Mouse (Mus musculus) fibroblast of lung, adult 2 months (primary cell): ENCODE data around the gene Ugt1a1.
"Not testable (repeated sequence)": the region's sequence is repeated elsewhere in the genome, so short reads cannot be mapped to it uniquely, and the experiment has no call there.

Source experiments
- DNase-seq: peaks from one replicate; pipeline ENCODE4 v3.0.0-alpha.2; 2011; ENCODE audit warnings: low read depth

The Ugt1a1 gene

DNA sequence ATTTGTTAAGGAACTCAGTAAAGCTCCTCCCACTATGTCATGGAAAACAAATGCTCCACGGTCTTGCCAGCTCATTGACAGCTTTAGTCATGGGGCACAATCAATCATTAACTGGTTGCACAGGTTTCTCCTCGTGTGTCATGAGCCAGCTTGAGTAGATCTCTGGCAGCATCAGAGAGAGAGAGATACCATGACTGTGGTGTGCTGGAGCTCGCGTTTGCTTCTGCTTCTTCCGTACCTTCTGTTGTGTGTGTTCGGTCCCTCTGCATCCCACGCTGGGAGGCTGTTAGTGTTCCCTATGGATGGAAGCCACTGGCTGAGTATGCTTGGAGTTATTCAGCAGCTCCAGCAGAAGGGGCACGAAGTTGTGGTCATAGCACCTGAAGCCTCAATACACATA lies at the start of gene Ugt1a1:
Gene Ugt1a1, plus strand, starts transcription at position 148 of the 400 bp plus-strand sequence.
- no peak for DNase-seq

DNA sequence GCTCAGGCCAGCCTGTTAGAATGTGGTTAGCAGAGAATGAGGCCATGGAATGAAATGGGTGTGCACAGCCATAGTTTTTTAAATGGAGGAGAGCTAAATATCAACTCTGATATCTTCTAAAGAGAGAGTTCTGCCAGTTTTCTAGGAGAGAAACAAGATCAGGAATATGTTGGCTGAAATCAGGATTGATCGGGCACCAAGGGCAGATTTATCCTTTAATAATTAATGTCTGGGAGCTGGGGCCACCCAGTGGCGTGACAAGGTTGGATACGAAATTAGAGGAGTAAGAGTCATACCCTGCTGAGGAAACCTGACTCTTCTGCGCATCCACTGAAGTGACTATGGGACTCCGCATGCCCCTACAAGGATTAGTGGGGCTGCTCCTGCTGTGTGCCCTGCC lies 46.0 kb upstream of the Ugt1a1 start, which contains the start of gene Ugt1a5:
Gene Ugt1a5, plus strand, starts transcription at position 302 of the 400 bp plus-strand sequence.
- no peak for DNase-seq

GRCm38 (mm10) chr1:88172190-88172589 lies 39.6 kb upstream of the Ugt1a1 start:
- DNase-seq: not testable (repeated sequence)

DNA sequence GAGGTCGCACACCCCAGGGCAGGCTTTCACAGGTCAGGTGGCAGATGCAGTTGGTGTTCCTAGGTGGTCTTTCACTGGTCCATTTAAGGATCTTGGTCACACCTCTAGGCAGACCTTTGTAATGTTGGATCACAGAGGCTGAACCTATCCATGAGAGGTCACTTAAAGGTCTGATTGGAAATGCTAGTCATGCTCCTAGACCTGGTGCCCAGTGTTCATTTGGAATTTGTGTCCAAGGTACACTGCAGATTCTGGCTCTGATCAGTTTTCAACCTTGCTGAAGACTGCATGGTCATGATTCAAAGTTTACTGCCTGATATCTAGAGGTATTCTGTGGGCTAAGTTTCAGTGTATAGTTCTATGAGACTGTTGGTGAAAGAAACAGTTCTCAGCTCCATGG lies 32.1 kb upstream of the Ugt1a1 start:
- no peak for DNase-seq

DNA sequence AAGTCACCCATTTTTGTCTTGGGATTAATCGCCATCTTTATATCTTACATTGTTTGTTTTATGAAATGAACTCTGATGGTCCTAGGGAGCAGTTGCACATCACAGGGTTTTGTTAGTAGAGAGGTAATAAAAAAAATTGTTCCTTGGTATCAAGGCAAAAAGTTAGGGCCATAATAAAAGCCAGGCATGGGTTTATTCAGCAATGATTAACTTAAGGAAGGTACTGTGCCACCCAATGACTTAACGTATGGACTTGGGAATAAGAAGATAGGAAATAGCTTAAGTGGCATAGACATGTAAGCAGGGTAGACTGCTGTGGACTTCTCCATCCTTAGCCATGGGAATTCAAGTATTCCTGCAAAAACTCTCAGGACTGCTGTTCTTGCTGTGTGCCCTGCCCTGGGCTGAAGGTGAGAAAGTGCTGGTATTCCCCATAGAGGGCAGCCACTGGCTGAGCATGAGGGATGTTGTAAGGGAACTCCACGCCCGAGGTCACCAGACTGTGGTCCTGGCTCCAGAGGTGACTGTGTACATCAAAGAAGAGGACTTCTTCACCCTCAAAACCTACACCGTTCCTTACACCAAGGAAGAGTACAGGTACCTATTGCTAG lies 25.3 kb upstream of the Ugt1a1 start:
- no peak for DNase-seq

DNA sequence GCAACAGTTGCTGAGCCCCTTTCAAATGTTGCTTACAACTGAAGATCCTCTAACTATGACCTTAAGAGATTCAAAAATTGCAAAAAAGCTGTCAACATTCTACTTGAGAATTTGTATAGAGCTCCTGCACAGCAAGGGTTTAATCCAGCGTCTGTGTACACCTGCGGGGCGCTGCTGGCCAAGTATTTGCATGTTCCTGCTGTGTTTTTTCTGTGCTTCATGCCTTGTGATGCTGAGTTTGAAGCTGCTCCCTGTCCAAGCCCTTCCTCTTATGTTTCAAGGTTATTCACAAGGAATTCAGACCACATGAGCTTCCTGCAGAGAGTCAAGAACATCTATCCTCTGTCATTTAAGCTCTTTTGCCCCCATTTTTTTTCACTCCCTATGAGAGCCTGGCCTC lies 19.6 kb upstream of the Ugt1a1 start:
- DNase-seq: no peak

GRCm38 (mm10) chr1:88195687-88196086 lies 16.1 kb upstream of the Ugt1a1 start:
- DNase-seq: no peak

DNA sequence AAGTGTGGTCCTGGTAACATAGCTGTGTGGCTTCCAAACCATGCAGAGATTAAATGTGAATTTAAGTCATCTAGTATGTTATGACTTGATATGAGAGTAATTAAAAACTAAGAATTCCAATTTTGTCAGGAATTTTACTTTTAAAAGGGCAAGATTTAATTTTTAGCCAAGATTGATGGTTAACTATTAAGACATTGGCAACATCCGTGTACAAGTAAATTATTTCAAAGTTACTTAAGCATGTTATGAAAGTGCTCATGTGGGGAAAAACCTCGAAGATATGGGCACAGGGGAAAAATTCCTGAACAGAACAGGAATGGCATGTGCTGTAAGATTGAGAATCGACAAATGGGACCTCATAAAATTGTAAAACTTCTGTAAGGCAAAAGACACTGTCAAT lies 14.3 kb upstream of the Ugt1a1 start:
- no peak for DNase-seq

GRCm38 (mm10) chr1:88199996-88200395 lies 11.8 kb upstream of the Ugt1a1 start:
- no peak for DNase-seq

- no peak for DNase-seq
Measured at GRCm38 (mm10) chr1:88200456-88200855, 11.3 kb upstream of the Ugt1a1 start, which contains the start of gene Ugt1a2. Ugt1a2 (plus strand) TSS chr1:88200601.

DNA sequence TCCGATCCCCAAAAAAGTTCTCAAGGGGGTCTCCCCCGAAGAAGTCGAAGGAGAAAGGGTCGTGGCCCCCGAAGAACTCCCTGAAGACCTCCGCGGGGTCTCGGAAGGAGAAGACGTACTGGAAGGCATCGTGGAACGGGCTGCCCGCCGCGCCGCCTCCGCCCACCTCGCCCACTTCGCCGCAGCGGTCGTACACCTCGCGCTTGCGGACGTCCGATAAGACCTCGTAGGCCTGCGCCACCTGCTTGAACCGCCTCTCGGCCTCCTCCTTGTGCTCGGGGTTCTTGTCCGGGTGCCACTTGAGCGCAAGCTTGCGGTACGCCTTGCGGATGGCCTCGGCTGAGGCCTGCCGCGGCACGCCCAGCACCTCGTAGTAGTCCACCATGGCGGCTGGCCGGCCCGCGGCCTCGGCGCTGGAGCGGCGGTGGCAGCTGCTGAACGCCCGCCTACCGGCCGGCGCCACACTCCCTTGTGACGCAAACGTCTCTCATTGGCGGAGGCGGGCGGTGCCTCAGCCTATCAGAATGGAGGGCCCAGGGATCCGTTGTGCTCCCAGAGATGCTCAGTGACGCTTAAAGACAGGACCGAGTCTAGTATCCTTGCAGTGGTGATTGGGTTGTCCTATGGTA lies 6.4 kb upstream of the Ugt1a1 start, which contains the start of gene Dnajb3:
Gene Dnajb3, minus strand, starts transcription at position 489 of the 629 bp plus-strand sequence.
- DNase-seq: no peak

DNA sequence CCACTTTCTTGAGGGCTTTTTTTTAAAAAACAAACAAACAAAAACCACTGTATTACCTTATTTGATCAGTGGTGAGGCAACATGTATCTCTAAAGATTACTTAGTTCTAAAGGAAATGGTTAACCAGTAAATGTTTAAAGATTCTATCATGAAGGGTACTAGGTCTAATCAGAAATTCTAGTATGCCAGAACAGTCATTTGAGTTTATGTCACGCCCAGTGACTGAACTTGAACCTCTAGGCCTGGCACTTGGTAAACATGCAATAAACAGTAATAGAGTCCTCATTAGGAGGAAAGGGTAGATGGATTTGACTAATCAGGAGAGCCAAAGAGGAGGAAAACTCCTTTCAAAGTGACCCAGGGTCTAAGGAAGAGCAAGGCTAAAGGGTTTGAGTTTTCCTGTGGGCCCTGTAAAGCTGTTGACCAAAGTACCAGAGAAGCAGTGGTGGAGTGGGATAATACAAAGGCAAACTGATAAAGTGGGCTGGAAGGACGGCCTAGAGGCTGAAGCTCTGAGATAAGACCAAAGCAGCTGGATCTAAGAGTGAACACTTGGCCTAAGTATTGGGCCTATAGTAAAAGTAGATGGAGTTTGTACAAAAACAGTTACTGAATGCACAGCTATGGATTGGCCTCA lies 4.8 kb upstream of the Ugt1a1 start:
- no peak for DNase-seq

DNA sequence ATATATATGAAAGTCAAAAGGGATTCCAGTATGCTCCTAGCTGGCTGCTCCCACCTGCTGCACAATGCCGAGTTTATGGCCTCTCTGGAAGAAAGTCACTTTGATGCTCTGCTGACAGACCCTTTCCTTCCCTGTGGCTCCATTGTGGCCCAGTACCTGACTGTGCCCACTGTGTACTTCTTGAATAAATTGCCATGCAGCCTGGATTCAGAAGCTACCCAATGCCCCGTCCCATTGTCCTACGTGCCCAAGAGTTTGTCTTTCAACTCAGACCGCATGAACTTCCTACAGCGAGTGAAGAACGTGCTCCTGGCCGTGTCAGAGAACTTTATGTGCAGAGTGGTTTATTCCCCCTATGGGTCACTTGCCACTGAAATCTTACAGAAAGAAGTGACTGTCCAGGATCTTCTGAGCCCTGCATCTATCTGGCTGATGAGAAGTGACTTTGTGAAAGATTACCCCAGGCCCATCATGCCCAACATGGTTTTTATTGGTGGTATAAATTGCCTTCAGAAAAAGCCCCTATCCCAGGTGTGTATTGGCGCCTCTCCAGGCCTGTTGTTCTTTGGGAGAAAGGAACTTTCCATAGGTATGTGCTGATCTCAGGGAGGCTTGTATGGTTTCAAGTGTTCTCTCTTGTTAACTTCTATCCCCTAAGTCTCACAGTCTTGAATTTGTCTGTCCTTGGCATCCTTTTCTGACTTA lies 734 bp downstream of the Ugt1a1 start:
- no peak for DNase-seq

DNA sequence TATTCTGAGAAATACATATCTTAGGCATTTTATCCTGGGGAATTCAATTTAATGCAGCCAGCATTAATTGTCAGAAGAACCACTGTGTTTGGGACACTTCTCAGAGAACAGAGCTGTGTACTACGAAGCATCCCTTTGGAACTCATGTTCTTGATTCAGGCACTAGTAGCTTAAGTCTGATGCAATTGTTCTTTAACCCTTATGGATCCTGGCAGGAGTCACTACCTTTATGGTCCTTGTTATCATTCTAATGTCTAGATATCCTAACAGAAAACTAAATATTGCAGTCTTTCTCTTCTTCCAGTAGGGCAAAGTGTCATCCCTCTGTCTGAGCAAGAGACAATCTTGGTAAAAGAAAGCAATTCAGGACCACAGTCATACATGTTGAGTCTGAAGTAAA lies 1.3 kb downstream of the Ugt1a1 start:
- DNase-seq: no peak

DNA sequence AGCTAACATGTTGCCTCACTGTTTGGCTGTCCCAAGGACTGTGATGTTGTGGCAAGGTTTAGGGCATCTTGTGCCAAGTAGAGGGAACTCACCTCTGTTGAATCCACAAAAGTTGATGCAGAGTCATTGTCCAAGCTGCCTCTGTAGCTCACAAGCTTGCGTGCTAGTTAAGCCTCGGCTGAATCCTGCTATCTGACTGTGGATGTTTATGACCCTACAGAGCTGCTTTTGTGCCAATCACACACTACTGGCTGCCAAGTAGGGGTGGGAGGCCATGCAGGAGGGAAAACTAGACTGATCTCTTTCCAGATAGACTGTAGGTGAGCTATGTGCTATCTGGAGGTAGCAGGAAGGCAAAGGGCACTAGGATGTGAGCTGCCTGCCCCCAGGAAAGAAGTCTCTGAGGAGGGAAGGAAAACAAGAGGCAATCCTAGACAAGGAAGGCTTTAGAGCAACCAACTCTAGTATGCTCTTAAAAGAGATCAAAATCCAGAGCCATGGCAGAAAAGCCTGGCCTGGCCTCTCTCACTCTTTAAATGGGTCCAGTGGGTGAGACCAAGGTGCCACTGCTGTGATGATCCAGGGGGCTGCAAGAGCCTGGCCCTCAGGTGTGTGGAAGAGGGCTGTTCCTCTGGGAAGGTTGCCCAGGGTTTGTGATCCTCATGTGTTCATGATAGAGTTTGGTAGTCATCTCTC lies 2.2 kb downstream of the Ugt1a1 start:
- DNase-seq: no peak

GRCm38 (mm10) chr1:88214462-88214952 lies 2.7 kb downstream of the Ugt1a1 start:
- no peak for DNase-seq

- no peak for DNase-seq
Measured at GRCm38 (mm10) chr1:88215466-88216380, 4.0 kb downstream of the Ugt1a1 start.

- DNase-seq: no peak
Measured at GRCm38 (mm10) chr1:88216551-88216950, 4.8 kb downstream of the Ugt1a1 start.

DNA sequence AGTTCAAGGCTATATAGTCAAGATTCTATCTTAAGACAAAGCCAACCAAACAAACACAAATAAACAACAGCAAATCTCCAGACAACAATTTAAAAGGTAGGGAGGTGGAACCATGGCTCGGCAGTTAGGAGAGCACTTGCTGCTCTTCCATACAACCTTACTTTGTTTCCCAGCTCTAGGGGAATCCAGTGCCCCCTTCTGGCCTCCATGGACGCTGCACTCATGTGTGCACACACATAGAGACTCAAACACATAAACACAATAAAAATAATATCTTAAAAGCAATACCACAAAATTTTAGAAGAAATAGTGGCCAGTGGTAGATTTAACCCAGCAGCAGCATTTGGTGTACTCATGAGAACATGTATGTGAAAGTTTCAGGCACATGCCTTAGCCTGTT lies 5.4 kb downstream of the Ugt1a1 start:
- no peak for DNase-seq

DNA sequence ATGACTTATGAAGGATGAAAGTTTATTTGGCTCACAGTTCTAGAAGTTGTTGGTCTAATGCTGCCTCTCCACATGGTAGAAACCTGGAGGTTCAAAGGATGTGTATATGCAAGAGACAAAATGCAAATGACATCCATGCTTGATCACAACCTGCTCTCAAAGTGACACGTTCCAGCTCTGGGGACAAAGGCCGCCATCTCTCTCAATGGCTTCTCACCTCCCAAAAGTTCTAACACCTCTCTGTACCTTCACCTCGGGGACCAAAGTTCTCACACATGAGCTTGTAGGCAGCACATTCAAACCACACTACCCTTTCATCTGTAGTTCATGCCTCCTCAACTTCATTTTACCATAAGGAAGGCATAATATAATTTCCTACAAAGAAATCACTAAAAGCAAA lies 5.8 kb downstream of the Ugt1a1 start:
- DNase-seq: no peak

- DNase-seq: no peak
Measured at GRCm38 (mm10) chr1:88218051-88218450, 6.3 kb downstream of the Ugt1a1 start.
